Mouse (Mus musculus): ENCODE measurements around the gene Mroh2b.

DNA sequence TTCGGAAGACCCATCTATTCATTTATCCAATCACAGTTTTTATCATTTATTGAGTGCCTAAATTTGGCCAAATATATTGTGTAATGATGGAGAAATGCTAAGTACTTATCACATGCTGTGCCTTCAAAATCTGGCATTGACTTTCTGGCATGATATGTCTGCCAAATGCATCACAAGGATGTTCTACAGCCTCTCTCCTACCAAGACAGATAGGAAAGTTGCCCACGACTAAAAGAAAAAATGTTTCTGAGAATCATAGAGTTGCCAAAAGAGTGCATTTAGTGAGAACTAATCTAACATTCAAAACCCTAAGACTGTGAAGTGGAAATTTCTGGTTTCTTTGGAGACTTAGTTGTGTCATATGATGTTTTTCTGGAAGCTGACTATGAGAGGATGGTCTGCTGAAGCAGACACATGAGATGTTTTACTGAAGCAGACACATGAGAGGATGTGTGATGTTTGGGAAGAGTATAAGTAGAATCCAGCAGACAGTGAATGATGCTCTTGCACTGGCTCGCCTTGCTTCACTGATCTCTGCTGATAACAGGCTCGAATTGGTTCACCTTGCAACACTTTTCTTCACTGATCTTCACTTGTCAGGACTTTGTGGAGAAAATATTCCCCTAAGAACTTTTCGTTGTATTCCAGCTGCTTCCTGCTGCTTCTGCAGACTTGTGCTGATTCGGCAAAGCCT lies 105.1 kb downstream of the Mroh2b start:
- no peak for TF ChIP-seq CTCF (IDR thresholded peaks at IDR 0.05; ENCODE audit: extremely low read depth, insufficient read depth, low read length)
- TF ChIP-seq POLR2A (IDR thresholded peaks at IDR 0.05; ENCODE audit: extremely low read depth, insufficient read depth, low read length), result no peak

Measured in cortical plate, adult 2 months (tissue).